Mouse (Mus musculus) T-helper 17 cell (primary cell): ENCODE results near the gene Pyroxd2.
"Not testable (repeated sequence)": the region's sequence is repeated elsewhere in the genome, so short reads cannot be mapped to it uniquely, and the experiment has no call there.

Experiments used
- in situ Hi-C, 2 experiments: fragments of 300-600 bp; cut with MboI, MseI; formaldehyde crosslinking; loops; 1 replicate in 1 of 2; 2 replicates in 1 of 2; pipeline ENCODE4 v1.15.1; 2025; ENCODE audit warnings: high pct_unique_total_duplicates in 2 of 2

Gene Pyroxd2

DNA sequence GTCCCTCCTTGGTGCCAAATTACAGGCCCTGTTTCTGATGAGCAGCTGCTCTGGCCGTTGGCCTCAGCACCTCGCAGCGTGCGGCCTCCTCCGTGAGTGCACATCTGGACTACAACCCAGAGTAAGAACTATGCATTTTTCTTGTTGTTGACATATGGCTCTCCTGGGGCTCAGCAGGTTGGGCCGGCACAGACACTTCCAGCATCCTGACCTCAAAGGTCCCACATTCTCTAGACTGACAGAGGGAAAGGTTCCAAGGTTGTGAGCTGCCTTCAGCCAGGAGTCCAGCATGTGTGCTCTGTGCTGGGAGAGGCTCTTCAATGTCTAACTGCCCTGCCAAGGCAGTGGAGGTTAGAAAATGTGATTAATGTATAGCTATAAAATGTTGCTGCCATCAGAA, 55.2 kb downstream of the Pyroxd2 start:
- in situ Hi-C loops = no loop called here

DNA sequence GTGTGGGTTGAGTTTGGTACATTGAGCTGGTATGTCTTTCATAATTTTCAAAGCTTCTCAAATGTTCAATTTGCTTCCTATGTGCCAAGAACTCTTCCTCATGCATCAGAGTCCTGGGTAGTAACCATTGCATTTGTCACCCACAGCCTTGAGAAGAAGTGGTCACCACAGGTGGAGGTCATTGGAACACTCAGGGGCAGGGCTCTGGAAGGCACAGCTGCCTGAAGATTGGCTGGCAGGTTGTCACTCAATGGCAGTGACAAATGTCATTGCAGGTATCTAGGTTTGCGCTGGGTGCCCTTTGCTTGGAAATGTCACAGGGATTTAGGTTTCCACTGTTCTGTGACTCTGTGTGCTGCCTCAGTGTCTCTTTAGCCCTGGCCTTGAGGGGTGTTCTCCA, 62.3 kb downstream of the Pyroxd2 start:
- in situ Hi-C loops = no loop called here

DNA sequence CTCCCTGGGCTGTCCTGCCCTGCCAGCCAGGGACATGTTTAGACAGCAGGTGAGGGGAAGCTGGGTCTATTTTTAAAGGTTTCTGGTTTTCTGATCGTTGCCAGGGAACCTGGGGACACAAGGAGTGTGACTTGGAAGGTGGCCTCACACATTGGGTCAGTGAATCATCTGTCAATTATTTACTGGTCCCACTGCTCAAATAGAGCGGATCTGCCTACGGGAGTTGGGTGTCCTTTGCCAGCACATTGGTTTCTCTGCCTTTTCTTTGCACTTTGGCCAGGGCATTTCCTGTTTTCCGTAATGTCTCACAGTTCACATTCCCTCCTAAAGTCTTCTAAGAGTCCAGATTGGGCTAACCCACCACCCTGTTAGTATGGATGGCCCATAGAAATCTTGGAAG, 62.8 kb downstream of the Pyroxd2 start:
- in situ Hi-C loops = no loop called here

DNA sequence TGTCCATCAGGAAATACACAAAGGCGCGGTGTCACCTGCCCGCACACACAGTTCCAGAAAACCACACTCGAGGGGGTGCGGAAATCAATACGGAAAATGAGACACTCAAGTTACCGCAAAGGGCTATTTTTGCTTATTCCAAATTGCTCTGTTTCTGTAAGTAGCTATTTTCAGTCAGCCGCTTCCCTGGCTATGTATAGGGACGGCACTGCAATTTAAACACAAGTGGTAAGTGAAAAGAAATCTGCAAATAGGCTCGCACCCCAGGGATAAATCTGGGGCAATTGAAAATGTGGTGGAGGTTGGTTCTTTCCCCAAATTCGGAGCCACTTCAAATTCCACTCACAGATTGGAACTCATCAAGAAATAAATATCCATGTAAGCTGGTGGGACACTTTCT, 63.3 kb downstream of the Pyroxd2 start:
- in situ Hi-C loops = no loop called here

DNA sequence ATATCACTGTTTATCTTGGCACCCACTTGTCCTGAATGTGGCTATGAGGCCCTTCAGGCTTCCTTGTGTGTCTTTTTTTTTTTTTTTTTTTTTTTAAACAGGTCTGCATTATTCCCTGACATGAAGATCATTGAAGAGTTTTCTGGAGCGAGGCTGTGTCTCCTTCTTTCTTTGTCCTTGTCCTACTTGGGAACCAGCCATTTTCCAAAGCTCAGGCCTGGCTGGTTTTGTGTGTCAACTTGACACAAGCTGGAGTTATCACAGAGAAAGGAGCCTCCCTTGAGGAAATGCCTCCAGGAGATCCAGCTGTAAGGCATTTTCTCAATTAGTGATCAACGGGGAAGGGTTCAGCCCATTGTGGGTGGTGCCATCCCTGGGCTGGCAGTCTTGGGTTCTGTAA, 69.8 kb downstream of the Pyroxd2 start:
- in situ Hi-C loops = not testable (repeated sequence)

DNA sequence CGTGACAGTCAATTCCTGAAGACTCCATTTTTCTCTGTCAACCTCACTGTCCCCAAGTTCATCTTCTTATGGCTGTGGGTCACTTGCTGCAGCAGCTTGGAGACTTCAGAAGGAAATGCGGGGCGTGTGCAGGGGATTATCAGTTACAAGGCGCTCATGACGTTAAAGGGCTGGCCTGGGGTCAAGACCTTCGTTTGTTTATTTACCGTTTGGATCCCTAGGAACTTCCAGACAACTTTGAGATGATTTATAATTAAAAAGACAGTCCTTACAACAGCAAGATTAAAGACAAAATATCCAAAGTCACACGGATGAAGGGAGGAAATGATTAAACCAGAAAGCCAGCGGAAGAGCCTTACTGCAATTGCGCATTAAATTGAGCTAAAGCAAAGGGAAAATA, 74.4 kb downstream of the Pyroxd2 start:
- in situ Hi-C loops = no loop called here

DNA sequence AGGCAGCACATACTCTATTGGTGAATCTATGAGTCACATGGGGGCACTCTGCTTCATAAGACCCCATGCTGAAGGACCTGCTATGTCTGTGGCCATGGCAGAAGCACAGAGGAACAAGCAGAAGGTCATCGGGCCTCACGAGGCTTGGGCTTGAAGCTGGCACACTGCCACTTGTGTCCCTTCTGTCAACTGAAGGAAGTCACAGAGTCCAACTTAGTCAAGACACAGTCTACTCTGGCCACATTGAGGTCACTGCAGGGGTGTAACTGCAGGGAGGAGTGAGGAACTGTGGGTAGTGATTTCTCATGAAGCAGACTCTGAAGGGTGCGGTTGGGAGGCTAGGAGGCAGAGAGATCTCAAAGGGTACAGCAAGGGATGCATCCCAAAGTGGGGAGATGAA, 75.1 kb downstream of the Pyroxd2 start:
- in situ Hi-C loops = no loop called here

DNA sequence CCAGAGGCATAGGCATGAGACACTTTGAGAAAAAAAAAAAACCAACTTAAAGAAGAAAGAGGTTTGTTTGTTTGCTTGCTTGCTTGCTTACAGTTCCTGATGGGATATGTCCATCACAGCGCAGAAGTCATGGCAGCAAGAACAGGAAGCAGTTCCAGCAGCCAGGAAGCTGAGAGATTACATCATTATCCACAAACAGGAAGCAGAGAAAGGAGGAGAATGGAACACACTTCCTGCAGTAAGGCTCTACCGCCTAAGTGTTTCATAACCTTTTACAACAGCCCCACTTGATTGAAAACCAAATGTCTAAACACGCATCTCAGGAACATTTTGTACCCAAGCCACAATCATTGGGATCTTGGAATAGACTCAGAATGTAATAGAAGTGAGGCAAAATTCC, 75.6 kb downstream of the Pyroxd2 start:
- in situ Hi-C loops = no loop called here
